ENCODE assay signal across 13 mouse cellular contexts in the genomic region with DNA sequence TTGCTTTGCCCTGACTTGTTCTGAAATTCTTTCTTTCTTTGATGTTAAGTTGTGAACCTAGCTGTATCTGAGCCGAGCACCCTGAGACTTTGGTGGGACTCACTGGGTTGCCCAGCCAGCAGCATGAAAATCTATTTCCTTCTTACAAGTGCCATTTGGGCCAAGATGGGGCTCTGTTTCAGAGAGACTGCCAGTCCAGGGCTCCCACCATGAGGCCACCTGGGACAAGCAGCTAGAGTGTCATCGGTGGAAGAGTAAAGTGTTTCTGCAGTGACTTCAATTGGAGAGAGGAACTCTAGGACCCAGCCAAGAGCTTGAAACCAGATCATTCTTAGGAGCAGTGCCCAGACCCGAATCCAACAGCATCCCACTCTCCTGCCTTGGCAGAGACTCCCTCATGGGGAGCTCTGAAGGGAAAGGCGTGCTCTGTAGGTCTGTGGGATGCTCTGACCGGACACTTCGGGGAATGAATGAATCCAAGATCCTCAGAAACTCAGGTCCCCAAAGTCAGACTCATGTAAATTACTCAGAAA.
DNase-seq lines count a peak whose midpoint lies in the region; ATAC-seq lines count a peak whose summit lies in the region.
"Had no signal": no experiment of that assay in that cellular context is flagged by ENCODE, and none has a peak within 500 bp of the region (broad histone marks: within the 10 kb centered on the region; RNA-seq: fewer than 3 reads in every experiment).

No protein-coding gene starts in this region.

- no peaks in the 10 kb centered on the region for H3K9me3 ChIP-seq in hindbrain, embryonic 10.5 days
- H3K9me3 ChIP-seq in hindbrain, embryonic 12.5 days (replicated peaks): no peaks in the 10 kb centered on the region
- H3K9me3 ChIP-seq in limb, embryonic 10.5 days (replicated peaks): no peaks in the 10 kb centered on the region
- H3K9me3 ChIP-seq: megakaryocyte, embryonic 14.5 days had no signal

- no peak overlapping the region for H3K9ac ChIP-seq in hindbrain, embryonic 12.5 days

- peaks cover 45% of the 10 kb centered on the region for H3K4me1 ChIP-seq in hindbrain, embryonic 10.5 days (replicated peaks)
- peaks cover 28% of the 10 kb centered on the region for H3K4me1 ChIP-seq in hindbrain, embryonic 12.5 days
- peaks cover 52% of the 10 kb centered on the region for H3K4me1 ChIP-seq in brown adipose tissue, adult 24 weeks (ENCODE audit: control insufficient read depth, insufficient read depth, insufficient read length, low read length)
- peaks cover 56% of the 10 kb centered on the region for H3K4me1 ChIP-seq in limb, embryonic 10.5 days

- 90% methylated on average over 6 of the region's 6 CpGs for WGBS in hindbrain, embryonic 10.5 days
- 85% methylated on average over 6 of the region's 6 CpGs for WGBS in hindbrain, embryonic 12.5 days
- 89% methylated on average over 6 of the region's 6 CpGs for WGBS in limb, embryonic 10.5 days

- H3K36me3 ChIP-seq in hindbrain, embryonic 10.5 days: no peaks in the 10 kb centered on the region
- H3K36me3 ChIP-seq in hindbrain, embryonic 12.5 days: no peaks in the 10 kb centered on the region
- H3K36me3 ChIP-seq in limb, embryonic 10.5 days: no peaks in the 10 kb centered on the region

- H3K27ac ChIP-seq in hindbrain, embryonic 10.5 days: peak overlapping the region; percentile 51
- H3K27ac ChIP-seq in hindbrain, embryonic 12.5 days: no peak overlapping the region
- peak overlapping the region; percentile 3; the same call in 1 of the 2 replicates for H3K27ac ChIP-seq in brown adipose tissue, adult 24 weeks (replicated peaks; ENCODE audit: low read depth, low read length)
- H3K27ac ChIP-seq in limb, embryonic 10.5 days: peak overlapping the region; percentile 73; the same call in 1 of the 2 replicates
- H3K27ac ChIP-seq: hindbrain, postnatal 0 days had no signal

- no peak for DNase-seq in hindbrain, embryonic 10.5 days (ENCODE audit: low spot score)
- DNase-seq in gastrocnemius, postnatal 4 days (ENCODE audit: low spot score in 2 of 2): peak; percentile 44 to 60
- DNase-seq in limb, embryonic 10.5 days (ENCODE audit: low spot score): no peak
- no peak for DNase-seq in embryo, embryonic 11 days
- DNase-seq in adrenal gland, postnatal 4 days (ENCODE audit: low spot score in 2 of 2): no peak
- no peak for DNase-seq in adrenal gland, adult (ENCODE audit: inconsistent age in 2 of 2, low spot score in 1 of 2)
- DNase-seq: cerebellum, adult 18-20 months; layer of hippocampus, adult 9-11 months; thymus, postnatal 36 days had no signal

- H3K4me3 ChIP-seq in hindbrain, embryonic 10.5 days: no peak overlapping the region
- H3K4me3 ChIP-seq in hindbrain, embryonic 12.5 days: no peak overlapping the region
- H3K4me3 ChIP-seq in brown adipose tissue, adult 24 weeks (ENCODE audit: insufficient read depth, low read depth, low read length): no peak overlapping the region
- H3K4me3 ChIP-seq in limb, embryonic 10.5 days: no peak overlapping the region
- H3K4me3 ChIP-seq: megakaryocyte, embryonic 14.5 days had no signal

- no peak for ATAC-seq in hindbrain, embryonic 12.5 days (ENCODE audit: low FRiP score)
- ATAC-seq: hindbrain, postnatal 0 days had no signal

- H3K27me3 ChIP-seq in hindbrain, embryonic 10.5 days (ENCODE audit: insufficient read depth, poor library complexity, severe bottlenecking): no peaks in the 10 kb centered on the region
- no peaks in the 10 kb centered on the region for H3K27me3 ChIP-seq in hindbrain, embryonic 12.5 days
- no peaks in the 10 kb centered on the region for H3K27me3 ChIP-seq in limb, embryonic 10.5 days (ENCODE audit: low read depth, poor library complexity, severe bottlenecking)

- no peak overlapping the region for H3K4me2 ChIP-seq in hindbrain, embryonic 12.5 days (replicated peaks)

Comparison
In these comparisons a context has a peak if more than half of its experiments do, and no peak if none do; other contexts are left out.
1. DNase-seq: peak in gastrocnemius, postnatal 4 days (2 of 2); none in hindbrain, embryonic 10.5 days (single experiment), limb, embryonic 10.5 days (single experiment), embryo, embryonic 11 days (single experiment), adrenal gland, postnatal 4 days (0 of 2) and adrenal gland, adult (0 of 2).